Mouse (Mus musculus) heart, embryonic 14.5 days (tissue): ENCODE measurements at regions not wholly inside any gene's neighbourhood (a gene's known extent, or its start where the extent isn't known, plus 50 kb on each side); places are given as distances from the start of the nearest gene placed in this dataset.

Source experiments
- ATAC-seq: fragments of 200-750 bp; cut with Nextera tagmentation; 2 replicates; pipeline ENCODE4 v1.8.0; 2017; ENCODE audit warnings: low read depth, moderate TSS enrichment; ENCODE audit not compliant: insufficient number of reproducible peaks, insufficient read depth, low FRiP score
- H3K27ac ChIP-seq, 2 experiments: fragments of 200-500 bp in 1 of 2; fragments of 300-500 bp in 1 of 2; sonication (generic) in 1 of 2; replicated peaks in 1 of 2; 2 replicates each; pipeline ENCODE4 v1.5.1; 2012 to 2014; ENCODE audit warnings: low read depth in 2 of 2, low read length in 2 of 2, control low read depth in 1 of 2, mild to moderate bottlenecking in 1 of 2, mixed read lengths in 1 of 2; ENCODE audit not compliant: control insufficient read depth in 1 of 2, insufficient read depth in 1 of 2
- H3K27me3 ChIP-seq: fragments of 300-500 bp; sonication (generic); 2 replicates; pipeline ENCODE4 v1.6.1; 2014; ENCODE audit warnings: mild to moderate bottlenecking, low read length, control low read depth; ENCODE audit not compliant: control insufficient read depth, insufficient read depth
- H3K36me3 ChIP-seq: fragments of 300-500 bp; sonication (generic); 2 replicates; pipeline ENCODE4 v1.6.1; 2014; ENCODE audit warnings: mild to moderate bottlenecking, control low read depth, low read length, mixed read lengths; ENCODE audit not compliant: control insufficient read depth, insufficient read depth
- H3K4me1 ChIP-seq, 2 experiments: fragments of 200-500 bp in 1 of 2; fragments of 300-500 bp in 1 of 2; sonication (generic) in 1 of 2; 2 replicates each; pipeline ENCODE4 v1.6.1; 2012 to 2014; ENCODE audit warnings: low read length in 2 of 2, control low read depth in 1 of 2, mixed read lengths in 1 of 2; ENCODE audit not compliant: control insufficient read depth in 2 of 2, insufficient read depth in 2 of 2
- H3K4me2 ChIP-seq: fragments of 300-500 bp; sonication (generic); 2 replicates; pipeline ENCODE4 v1.6.1; 2014; ENCODE audit warnings: mild to moderate bottlenecking, low read length
- H3K4me3 ChIP-seq, 2 experiments: fragments of 200-500 bp in 1 of 2; fragments of 300-500 bp in 1 of 2; sonication (generic) in 1 of 2; 2 replicates each; pipeline ENCODE4 v1.5.1; 2012 to 2014; ENCODE audit warnings: low read length in 2 of 2, mild to moderate bottlenecking in 2 of 2, control low read depth in 1 of 2, low read depth in 1 of 2, moderate library complexity in 1 of 2; ENCODE audit not compliant: control insufficient read depth in 1 of 2, insufficient read depth in 1 of 2
- H3K9ac ChIP-seq: fragments of 300-500 bp; sonication (generic); 2 replicates; pipeline ENCODE4 v1.6.1; 2014; ENCODE audit warnings: mild to moderate bottlenecking, low read length
- H3K9me3 ChIP-seq: fragments of 300-500 bp; sonication (generic); 2 replicates; pipeline ENCODE4 v1.6.1; 2016; ENCODE audit warnings: low read length, control low read depth; ENCODE audit not compliant: control insufficient read depth
- WGBS: fragments of 180-500 bp; shearing (Covaris S2); extraction: QIAGEN DNeasy Blood & Tissue Kit; methylation state at CpG from one replicate; pipeline ENCODE4 v1.1.7; 2014; 5-methylcytosine and 5-hydroxymethylcytosine counted together

- ATAC-seq = no peak
- WGBS = 62% methylated on average over 5 of the region's 5 CpGs
Measured at GRCm38 (mm10) chr2:159622141-159622669, 711.8 kb downstream of the Gm826 start.

DNA sequence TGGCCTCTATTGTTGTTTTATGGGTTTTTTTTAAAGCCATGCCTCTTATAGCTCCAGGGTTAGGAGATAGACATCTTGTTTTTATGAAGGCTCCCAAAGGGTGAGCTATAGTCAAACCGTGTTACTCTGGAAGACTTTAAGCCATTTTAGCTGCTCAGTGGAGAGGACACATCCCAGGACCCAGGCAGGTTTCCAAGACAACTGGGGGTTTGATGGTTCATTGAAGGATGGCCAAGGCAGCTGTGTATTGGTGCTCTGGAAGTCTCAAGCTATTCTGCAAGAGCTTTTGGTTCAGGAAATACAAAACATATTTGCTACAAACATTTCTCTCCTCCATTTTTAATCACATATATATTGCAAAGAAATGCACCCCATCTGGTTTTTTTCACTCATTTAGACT, 708.7 kb downstream of the Gm826 start:
- no peak for ATAC-seq
- Histone ChIP-seq H3K4me1 (no peaks in the 10 kb centered on the region), H3K36me3 (no peaks in the 10 kb centered on the region), H3K27ac (no peak overlapping the region), H3K9ac (no peak overlapping the region), H3K4me2 (no peak overlapping the region), H3K4me3 (no peak overlapping the region), H3K9me3 (no peaks in the 10 kb centered on the region), H3K27me3 (no peaks in the 10 kb centered on the region)
- 67% methylated on average over 1 of the region's 1 CpGs for WGBS

More at GRCm38 (mm10) chr2:159622141-159622669, 711.8 kb downstream of the Gm826 start:
- Histone ChIP-seq H3K27me3 (no peaks in the 10 kb centered on the region), H3K9ac (no peak overlapping the region), H3K4me3 (no peak overlapping the region), H3K27ac (no peak overlapping the region), H3K4me1 (no peaks in the 10 kb centered on the region), H3K36me3 (no peaks in the 10 kb centered on the region), H3K9me3 (no peaks in the 10 kb centered on the region), H3K4me2 (no peak overlapping the region)

- WGBS = 43% methylated on average over 4 of the region's 4 CpGs
- Histone ChIP-seq H3K4me2 (no peak overlapping the region), H3K4me1 (no peaks in the 10 kb centered on the region), H3K36me3 (no peaks in the 10 kb centered on the region), H3K27me3 (no peaks in the 10 kb centered on the region), H3K9me3 (no peaks in the 10 kb centered on the region), H3K4me3 (no peak overlapping the region), H3K27ac (no peak overlapping the region), H3K9ac (no peak overlapping the region)
- no peak for ATAC-seq
Measured at GRCm38 (mm10) chr2:159645861-159646260, 688.1 kb downstream of the Gm826 start.

- ATAC-seq = no peak
- no peaks in the 10 kb centered on the region for H3K27me3 ChIP-seq
- H3K9me3 ChIP-seq = no peaks in the 10 kb centered on the region
- H3K4me3 ChIP-seq = no peak overlapping the region
- H3K4me2 ChIP-seq = no peak overlapping the region
- no peaks in the 10 kb centered on the region for H3K36me3 ChIP-seq
- H3K27ac ChIP-seq = no peak overlapping the region
- H3K4me1 ChIP-seq = no peaks in the 10 kb centered on the region
- 88% methylated on average over 2 of the region's 2 CpGs for WGBS
- H3K9ac ChIP-seq = no peak overlapping the region
Measured at GRCm38 (mm10) chr2:159646595-159646994, 687.4 kb downstream of the Gm826 start.

GRCm38 (mm10) chr2:159652243-159652642, 681.7 kb downstream of the Gm826 start:
- no peaks in the 10 kb centered on the region for H3K4me1 ChIP-seq
- no peaks in the 10 kb centered on the region for H3K36me3 ChIP-seq
- 85% methylated on average over 3 of the region's 3 CpGs for WGBS
- no peaks in the 10 kb centered on the region for H3K9me3 ChIP-seq
- no peak overlapping the region for H3K4me2 ChIP-seq
- H3K27ac ChIP-seq = no peak overlapping the region
- no peak overlapping the region for H3K4me3 ChIP-seq
- ATAC-seq = no peak
- H3K27me3 ChIP-seq = no peaks in the 10 kb centered on the region
- H3K9ac ChIP-seq = no peak overlapping the region

- H3K9me3 ChIP-seq = no peaks in the 10 kb centered on the region
- H3K4me2 ChIP-seq = no peak overlapping the region
- no peak overlapping the region for H3K27ac ChIP-seq
- no peak overlapping the region for H3K4me3 ChIP-seq
- WGBS = 23% methylated on average over 3 of the region's 3 CpGs
- H3K9ac ChIP-seq = no peak overlapping the region
- H3K36me3 ChIP-seq = no peaks in the 10 kb centered on the region
- no peaks in the 10 kb centered on the region for H3K4me1 ChIP-seq
- H3K27me3 ChIP-seq = no peaks in the 10 kb centered on the region
- ATAC-seq = no peak
Measured at GRCm38 (mm10) chr2:159676845-159677244, 657.1 kb downstream of the Gm826 start.

DNA sequence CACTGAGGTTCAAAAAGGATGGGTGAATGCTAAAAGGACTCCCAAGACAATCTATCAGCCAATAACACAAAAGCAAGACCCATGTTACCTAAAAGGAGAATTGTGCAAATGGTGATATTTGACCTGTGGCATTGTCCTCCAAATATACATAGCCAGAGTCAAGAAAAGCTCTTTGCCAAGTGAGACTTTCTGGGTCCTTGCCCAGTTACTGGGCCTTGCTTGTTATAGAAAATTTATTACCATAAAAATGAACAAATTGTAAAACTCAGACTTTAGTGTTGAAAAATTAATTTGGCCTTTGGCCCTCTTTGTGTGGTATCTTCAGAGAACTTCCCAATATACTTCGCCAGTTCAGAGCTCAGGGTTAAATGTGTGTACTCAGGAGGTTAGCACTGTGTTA, 653.3 kb downstream of the Gm826 start:
- Histone ChIP-seq H3K27ac (no peak overlapping the region), H3K4me3 (no peak overlapping the region), H3K9me3 (no peaks in the 10 kb centered on the region), H3K4me2 (no peak overlapping the region), H3K36me3 (no peaks in the 10 kb centered on the region), H3K27me3 (no peaks in the 10 kb centered on the region), H3K4me1 (no peaks in the 10 kb centered on the region), H3K9ac (no peak overlapping the region)
- WGBS = 83% methylated on average over 1 of the region's 1 CpGs
- ATAC-seq = no peak

GRCm38 (mm10) chr2:159703100-159703499, 630.9 kb downstream of the Gm826 start:
- H3K4me2 ChIP-seq = no peak overlapping the region
- H3K27ac ChIP-seq = no peak overlapping the region
- no peak for ATAC-seq
- no peaks in the 10 kb centered on the region for H3K4me1 ChIP-seq
- no peak overlapping the region for H3K9ac ChIP-seq
- H3K36me3 ChIP-seq = no peaks in the 10 kb centered on the region
- WGBS = 52% methylated on average over 3 of the region's 3 CpGs
- H3K27me3 ChIP-seq = no peaks in the 10 kb centered on the region
- H3K4me3 ChIP-seq = no peak overlapping the region
- H3K9me3 ChIP-seq = peaks cover 10% of the 10 kb centered on the region; the same call in 1 of the 2 replicates
